Mouse (Mus musculus): Measurements from ENCODE around the gene Doc2a. TPM values are rescaled to one million over a fixed set of nuclear protein-coding genes. Genes with fewer than 3 reads are reported as not detected.

Gene Doc2a
- total RNA-seq, 1 experiment: 5.5 TPM

DNA sequence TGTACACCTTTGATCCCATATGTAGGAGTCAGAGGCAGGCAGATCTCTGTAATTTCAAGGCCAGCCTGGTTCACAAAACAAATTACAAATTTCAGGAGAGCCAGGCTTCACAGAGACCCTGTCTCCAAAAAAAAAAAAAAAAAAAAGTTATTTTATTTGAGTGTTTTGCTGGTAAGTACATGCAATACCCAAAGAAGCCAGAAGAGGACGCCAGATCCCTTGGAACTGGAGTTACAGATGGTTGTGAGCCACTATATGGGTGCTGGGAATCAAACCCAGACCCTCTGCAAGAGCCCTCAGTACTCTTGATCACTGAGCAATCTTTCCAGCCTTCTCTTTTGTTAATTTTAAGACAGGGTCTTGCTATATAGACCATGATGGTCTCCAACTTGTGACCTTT is 28.4 kb upstream of the Doc2a start:
- in situ Hi-C loops (cut with MboI; ENCODE audit: low sequenced_read_pairs in 2 of 2, unreplicated experiment in 2 of 2): no loop called here
- no peak for DNase-seq (ENCODE audit: low read depth, low spot score)
- Histone ChIP-seq H3K4me3 (ENCODE audit: insufficient read depth in 1 of 2, low read depth in 1 of 2, low read length in 2 of 2, poor library complexity in 1 of 2, severe bottlenecking in 1 of 2) (no peak overlapping the region), H3K27ac (ENCODE audit: insufficient read depth, low read depth, low read length, poor library complexity, severe bottlenecking) (no peak overlapping the region), H3K9ac (ENCODE audit: insufficient read depth, low read depth, low read length, poor library complexity, severe bottlenecking) (no peak overlapping the region), H3K4me1 (ENCODE audit: control insufficient read depth in 2 of 2, insufficient read depth in 2 of 2, low read length in 2 of 2, poor library complexity in 1 of 2) (peaks cover 3 to 11% of the 10 kb centered on the region in 2 experiments; a peak in 2 of 4 replicates), H3K36me3 (ENCODE audit: control insufficient read depth, insufficient read depth, low read length, poor library complexity, severe bottlenecking) (no peaks in the 10 kb centered on the region), H3K9me3 (ENCODE audit: control insufficient read depth, insufficient read depth, low read depth, low read length) (no peaks in the 10 kb centered on the region)
- no peak for TF ChIP-seq CHD2 (IDR thresholded peaks at IDR 0.05; ENCODE audit: low read depth, low read length)
- no peak for TF ChIP-seq HCFC1 (IDR thresholded peaks at IDR 0.05; ENCODE audit: borderline replicate concordance, insufficient read depth, low read length)
- peak; percentile 82 for TF ChIP-seq ZNF384 (IDR thresholded peaks at IDR 0.05; ENCODE audit: low read depth, low read length)
- no peak for TF ChIP-seq ZC3H11A (IDR thresholded peaks at IDR 0.05; ENCODE audit: borderline replicate concordance, low read depth, low read length)

DNA sequence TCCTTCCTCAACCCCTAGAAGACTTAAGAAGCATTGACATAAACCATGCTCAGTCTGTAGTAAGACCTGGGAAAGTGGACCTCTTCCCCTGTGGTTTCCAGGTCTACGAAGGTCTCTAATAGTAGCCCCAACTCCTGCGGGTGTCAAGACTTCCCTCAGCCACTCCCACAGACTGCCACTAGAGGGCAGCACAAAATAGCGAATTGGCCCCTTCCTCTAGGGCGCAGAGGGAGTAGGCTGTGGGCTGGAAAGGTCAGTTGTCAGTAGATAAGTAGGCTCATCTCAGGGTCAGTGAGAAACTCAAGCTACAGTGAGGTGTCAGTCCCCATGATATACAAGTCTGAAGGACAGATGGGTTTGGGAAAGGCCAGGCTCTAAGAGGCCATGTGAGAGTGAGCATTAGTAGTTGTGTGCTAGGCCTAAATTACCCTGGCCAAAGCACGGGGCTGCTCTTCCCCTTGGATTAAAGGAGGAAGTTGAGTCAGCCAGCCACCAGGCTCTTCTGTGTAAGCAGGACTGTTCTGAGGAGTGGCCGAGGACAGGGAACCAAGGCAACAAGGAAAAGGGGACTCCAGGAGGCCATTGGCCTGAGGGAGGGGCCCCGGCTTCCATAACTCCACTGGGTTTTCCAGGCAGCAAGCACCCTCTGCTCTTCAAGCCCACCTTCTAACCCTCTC is 25.2 kb upstream of the Doc2a start:
- Histone ChIP-seq H3K4me1 (ENCODE audit: control insufficient read depth in 2 of 2, insufficient read depth in 2 of 2, low read length in 2 of 2, poor library complexity in 1 of 2) (peaks cover 2 to 9% of the 10 kb centered on the region in 2 experiments; a peak in 1 of 4 replicates), H3K4me3 (ENCODE audit: insufficient read depth in 1 of 2, low read depth in 1 of 2, low read length in 2 of 2, poor library complexity in 1 of 2, severe bottlenecking in 1 of 2) (no peak overlapping the region), H3K27ac (ENCODE audit: insufficient read depth, low read depth, low read length, poor library complexity, severe bottlenecking) (no peak overlapping the region), H3K9ac (ENCODE audit: insufficient read depth, low read depth, low read length, poor library complexity, severe bottlenecking) (no peak overlapping the region), H3K9me3 (ENCODE audit: control insufficient read depth, insufficient read depth, low read depth, low read length) (no peaks in the 10 kb centered on the region), H3K36me3 (ENCODE audit: control insufficient read depth, insufficient read depth, low read length, poor library complexity, severe bottlenecking) (no peaks in the 10 kb centered on the region)
- in situ Hi-C loops (cut with MboI; ENCODE audit: low sequenced_read_pairs in 2 of 2, unreplicated experiment in 2 of 2): no loop called here
- TF ChIP-seq ZC3H11A (IDR thresholded peaks at IDR 0.05; ENCODE audit: borderline replicate concordance, low read depth, low read length) (peak; percentile 62), MAFK (IDR thresholded peaks at IDR 0.05; ENCODE audit: insufficient read depth, low read depth, low read length) (no peak)
- peak; percentile 78 for DNase-seq (ENCODE audit: low read depth, low spot score)

DNA sequence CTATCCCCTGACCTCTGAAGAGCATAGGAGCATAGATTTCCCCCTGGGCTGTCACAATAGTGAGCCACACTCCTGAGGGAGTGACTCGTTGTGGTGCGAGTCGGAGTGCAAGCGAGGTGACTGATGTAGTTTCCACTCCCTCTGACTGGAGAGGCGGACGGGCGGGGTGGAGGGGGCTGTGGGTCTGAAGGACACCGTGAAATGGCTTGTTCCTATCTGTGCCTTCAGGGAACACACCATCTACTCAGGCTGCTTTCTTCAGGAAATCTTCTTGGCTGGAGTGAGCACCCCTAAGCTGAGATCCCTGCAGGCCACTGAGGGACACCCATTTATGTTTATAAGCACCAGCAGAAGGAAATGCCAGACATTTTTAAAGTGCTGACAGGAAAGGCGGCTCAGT is 24.5 kb upstream of the Doc2a start:
- in situ Hi-C loops (cut with MboI; ENCODE audit: low sequenced_read_pairs in 2 of 2, unreplicated experiment in 2 of 2): no loop called here
- Histone ChIP-seq H3K27ac (ENCODE audit: insufficient read depth, low read depth, low read length, poor library complexity, severe bottlenecking) (no peak overlapping the region), H3K4me1 (ENCODE audit: control insufficient read depth in 2 of 2, insufficient read depth in 2 of 2, low read length in 2 of 2, poor library complexity in 1 of 2) (peaks cover 2 to 9% of the 10 kb centered on the region in 2 experiments; a peak in 1 of 4 replicates), H3K9ac (ENCODE audit: insufficient read depth, low read depth, low read length, poor library complexity, severe bottlenecking) (no peak overlapping the region), H3K9me3 (ENCODE audit: control insufficient read depth, insufficient read depth, low read depth, low read length) (no peaks in the 10 kb centered on the region), H3K4me3 (ENCODE audit: insufficient read depth in 1 of 2, low read depth in 1 of 2, low read length in 2 of 2, poor library complexity in 1 of 2, severe bottlenecking in 1 of 2) (no peak overlapping the region; a peak in 1 of 4 replicates), H3K36me3 (ENCODE audit: control insufficient read depth, insufficient read depth, low read length, poor library complexity, severe bottlenecking) (no peaks in the 10 kb centered on the region)
- no peak for DNase-seq (ENCODE audit: low read depth, low spot score)
- no peak for TF ChIP-seq ZC3H11A (IDR thresholded peaks at IDR 0.05; ENCODE audit: borderline replicate concordance, low read depth, low read length)
- TF ChIP-seq ZNF384 (IDR thresholded peaks at IDR 0.05; ENCODE audit: low read depth, low read length): no peak
- no peak for TF ChIP-seq HCFC1 (IDR thresholded peaks at IDR 0.05; ENCODE audit: borderline replicate concordance, insufficient read depth, low read length)
- no peak for TF ChIP-seq CHD2 (IDR thresholded peaks at IDR 0.05; ENCODE audit: low read depth, low read length)
- TF ChIP-seq MAFK (IDR thresholded peaks at IDR 0.05; ENCODE audit: insufficient read depth, low read depth, low read length): no peak

DNA sequence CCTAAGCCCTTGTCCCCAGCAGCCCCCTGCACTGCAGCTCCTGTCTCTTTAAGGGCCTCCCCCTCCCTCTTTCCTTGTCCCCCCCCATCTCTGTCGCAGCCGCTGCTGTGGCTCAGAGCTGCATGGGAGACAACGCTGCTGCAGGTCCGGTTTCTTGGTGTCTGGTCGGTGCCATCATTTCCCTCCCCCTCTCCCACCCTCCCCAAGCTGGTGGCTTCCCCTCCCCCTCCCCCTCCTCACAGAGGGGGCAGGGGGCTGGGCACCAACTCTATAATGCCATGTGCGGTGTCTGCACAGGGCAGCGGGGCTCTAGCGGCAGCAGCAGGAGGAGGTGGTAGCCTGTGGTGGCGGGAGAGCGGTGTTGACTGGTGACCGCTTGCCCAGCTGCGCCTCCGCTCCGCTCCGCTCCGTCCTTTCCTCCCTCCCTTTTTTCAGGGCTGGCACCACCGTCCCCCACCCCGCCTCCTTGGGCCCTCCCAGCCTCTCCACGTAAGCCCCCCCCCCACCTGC is 24.0 kb upstream of the Doc2a start:
- peaks cover 2 to 9% of the 10 kb centered on the region in 2 experiments; a peak in 1 of 4 replicates for H3K4me1 ChIP-seq (ENCODE audit: control insufficient read depth in 2 of 2, insufficient read depth in 2 of 2, low read length in 2 of 2, poor library complexity in 1 of 2)
- H3K4me3 ChIP-seq (ENCODE audit: insufficient read depth in 1 of 2, low read depth in 1 of 2, low read length in 2 of 2, poor library complexity in 1 of 2, severe bottlenecking in 1 of 2): peak overlapping the region; percentile 26 to 71; a peak in 3 of 4 replicates
- no peak for DNase-seq (ENCODE audit: low read depth, low spot score)
- in situ Hi-C loops (cut with MboI; ENCODE audit: low sequenced_read_pairs in 2 of 2, unreplicated experiment in 2 of 2): no loop called here
- peak overlapping the region; percentile 49; the same call in 1 of the 2 replicates for H3K9ac ChIP-seq (ENCODE audit: insufficient read depth, low read depth, low read length, poor library complexity, severe bottlenecking)
- H3K27ac ChIP-seq (ENCODE audit: insufficient read depth, low read depth, low read length, poor library complexity, severe bottlenecking): no peak overlapping the region
- TF ChIP-seq ZC3H11A (IDR thresholded peaks at IDR 0.05; ENCODE audit: borderline replicate concordance, low read depth, low read length) (no peak), CHD2 (IDR thresholded peaks at IDR 0.05; ENCODE audit: low read depth, low read length) (no peak), HCFC1 (IDR thresholded peaks at IDR 0.05; ENCODE audit: borderline replicate concordance, insufficient read depth, low read length) (no peak), ZNF384 (IDR thresholded peaks at IDR 0.05; ENCODE audit: low read depth, low read length) (no peak)
- no peaks in the 10 kb centered on the region for H3K9me3 ChIP-seq (ENCODE audit: control insufficient read depth, insufficient read depth, low read depth, low read length)
- no peaks in the 10 kb centered on the region for H3K36me3 ChIP-seq (ENCODE audit: control insufficient read depth, insufficient read depth, low read length, poor library complexity, severe bottlenecking)
